Mouse (Mus musculus) lung, postnatal 4 days (tissue): ENCODE measurements at regions not wholly inside any gene's neighbourhood (a gene's known extent, or its start where the extent isn't known, plus 50 kb on each side); places are given as distances from the start of the nearest gene placed in this dataset.
"Not testable (repeated sequence)": the region's sequence is repeated elsewhere in the genome, so short reads cannot be mapped to it uniquely, and the experiment has no call there.

Experiments
- DNase-seq, 2 experiments: peaks; one replicate each; pipeline ENCODE4 v3.0.0; 2021

GRCm38 (mm10) chr15:16909396-16909795, 180.8 kb downstream of the Cdh9 start:
- no peak for DNase-seq

DNA sequence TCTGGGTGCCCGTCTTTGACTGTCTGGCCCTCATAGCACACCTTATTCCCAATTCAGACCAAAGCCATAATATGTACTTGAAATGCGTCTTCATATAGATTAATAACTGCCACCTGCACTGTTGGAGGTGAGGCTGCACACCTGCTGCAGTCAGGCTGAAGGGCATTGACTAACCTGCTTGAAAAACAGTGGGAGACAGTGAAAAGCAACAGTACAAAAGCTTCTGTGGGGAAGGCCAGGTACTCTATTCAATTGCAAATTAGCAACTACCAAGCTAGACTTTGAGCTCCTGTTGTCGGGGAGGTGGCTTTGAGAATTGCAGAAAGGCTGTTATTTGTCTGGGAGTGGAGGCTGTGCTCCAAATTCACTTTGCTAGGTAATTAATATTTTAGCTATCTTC, 181.4 kb downstream of the Cdh9 start:
- DNase-seq = not testable (repeated sequence)

DNA sequence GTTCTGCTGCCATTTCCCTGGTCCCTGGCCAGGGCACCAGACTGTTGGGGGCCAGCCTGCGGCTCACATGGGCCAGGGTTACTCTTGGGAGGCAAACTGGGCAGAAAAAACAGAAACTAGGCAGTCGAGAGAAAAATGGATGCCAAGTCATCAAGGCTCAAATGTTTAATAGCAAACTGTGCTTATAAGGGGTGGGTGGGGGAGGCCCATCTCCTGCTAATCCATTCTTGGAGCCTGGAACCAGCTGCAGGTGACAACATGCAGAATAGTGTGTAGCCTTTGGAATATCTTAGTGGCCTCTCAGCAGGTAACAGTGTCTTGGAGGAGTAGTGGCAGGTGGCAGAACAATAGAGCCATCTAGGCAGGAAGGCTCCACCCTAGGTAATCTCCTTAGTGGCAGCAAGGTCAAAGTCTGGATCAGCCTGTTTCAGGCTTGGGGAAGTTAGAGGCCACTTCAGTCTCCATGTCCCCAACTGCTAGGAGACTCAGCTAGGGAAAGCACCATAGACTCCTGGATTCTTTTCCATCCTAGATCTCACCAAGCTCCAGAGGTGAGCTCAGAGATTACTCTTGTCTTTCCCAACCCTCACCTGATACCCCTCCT, 186.5 kb downstream of the Cdh9 start:
- DNase-seq = no peak

- DNase-seq = no peak
Measured at GRCm38 (mm10) chr15:16923246-16923645, 194.7 kb downstream of the Cdh9 start.

GRCm38 (mm10) chr15:16933137-16933677, 204.7 kb downstream of the Cdh9 start:
- DNase-seq = no peak

DNA sequence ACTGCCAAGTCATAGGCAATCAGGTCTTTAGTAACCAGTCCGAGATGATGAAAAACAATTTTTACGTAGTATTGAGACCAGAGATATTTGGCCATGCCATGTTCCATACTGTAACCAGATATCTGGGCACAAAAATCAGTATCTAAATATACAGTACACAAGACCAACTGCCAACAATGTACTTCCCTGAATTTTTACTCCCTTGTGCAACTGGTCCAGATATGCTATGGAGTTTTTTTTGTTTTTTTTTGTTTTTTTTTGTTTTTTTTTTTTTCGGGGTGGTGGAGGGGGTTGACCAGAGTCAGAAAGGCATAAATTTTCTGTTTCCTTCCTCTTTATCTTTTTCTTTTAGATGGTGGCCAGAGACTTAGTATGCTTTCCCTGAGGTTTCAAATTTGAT, 205.9 kb downstream of the Cdh9 start:
- DNase-seq = no peak

GRCm38 (mm10) chr15:16975821-16976220, 247.3 kb downstream of the Cdh9 start:
- DNase-seq = not testable (repeated sequence)

- no peak for DNase-seq
Measured at GRCm38 (mm10) chr15:16990848-16991247, 262.3 kb downstream of the Cdh9 start.

DNA sequence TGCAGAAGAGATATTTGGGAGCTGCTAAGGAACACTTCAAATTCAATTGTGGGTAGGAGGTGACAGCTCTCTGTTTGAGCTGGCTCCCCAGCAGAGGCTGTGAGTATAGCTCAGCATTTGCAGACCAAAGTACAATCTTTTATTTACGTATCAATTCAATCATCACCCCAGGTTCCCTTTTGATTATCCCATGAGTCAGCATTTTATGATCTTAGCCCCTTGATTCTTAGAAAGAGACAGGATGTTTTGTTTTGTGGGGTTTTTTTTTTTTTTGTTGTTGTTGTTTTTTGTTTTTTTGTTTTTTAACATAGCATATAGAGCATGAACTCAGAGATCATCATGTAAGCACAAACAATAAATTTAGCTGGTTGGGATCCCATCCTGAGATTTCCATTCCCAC, 267.1 kb downstream of the Cdh9 start:
- no peak for DNase-seq

DNA sequence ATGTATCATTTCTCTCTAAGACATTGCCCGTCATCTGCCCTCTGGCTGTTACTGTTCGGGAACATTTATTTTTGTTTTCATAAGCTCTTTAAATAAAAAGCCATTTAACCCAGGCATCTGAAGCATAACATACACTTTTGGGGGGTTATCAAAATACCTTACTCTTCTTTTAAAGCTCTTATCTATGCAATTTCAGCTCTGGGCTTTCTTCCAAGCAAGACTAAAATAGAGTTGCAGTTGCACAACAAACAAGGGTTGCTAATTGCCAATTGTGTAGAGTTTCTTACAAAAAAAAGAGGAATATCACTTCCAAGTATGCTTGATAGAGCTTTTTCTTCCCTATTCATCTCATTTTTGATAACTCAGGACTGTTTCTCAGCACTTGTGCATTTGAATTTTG, 277.6 kb downstream of the Cdh9 start:
- DNase-seq = no peak

DNA sequence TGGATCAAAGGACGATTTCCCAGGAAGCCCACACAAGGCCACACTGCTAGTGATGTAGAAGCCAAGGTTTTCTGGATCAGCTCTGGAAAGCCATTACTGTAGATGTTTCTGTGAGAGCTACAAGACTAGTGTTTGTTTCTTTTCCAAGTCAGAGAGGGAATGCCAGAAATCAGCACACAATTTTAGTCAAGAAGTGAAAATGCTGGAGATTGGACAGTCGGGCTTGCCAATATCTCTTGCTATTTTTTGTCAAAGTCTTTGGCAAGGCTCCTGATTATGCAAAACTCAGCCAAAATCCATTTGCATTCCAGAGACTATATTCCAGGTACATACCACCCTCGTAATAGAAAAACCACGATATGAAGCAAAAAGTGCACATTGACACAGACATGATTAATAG, 279.3 kb downstream of the Cdh9 start:
- DNase-seq = no peak

- no peak for DNase-seq
Measured at GRCm38 (mm10) chr15:17048867-17049628, 320.5 kb downstream of the Cdh9 start.

GRCm38 (mm10) chr15:17069772-17070171, 341.2 kb downstream of the Cdh9 start:
- DNase-seq = no peak

DNA sequence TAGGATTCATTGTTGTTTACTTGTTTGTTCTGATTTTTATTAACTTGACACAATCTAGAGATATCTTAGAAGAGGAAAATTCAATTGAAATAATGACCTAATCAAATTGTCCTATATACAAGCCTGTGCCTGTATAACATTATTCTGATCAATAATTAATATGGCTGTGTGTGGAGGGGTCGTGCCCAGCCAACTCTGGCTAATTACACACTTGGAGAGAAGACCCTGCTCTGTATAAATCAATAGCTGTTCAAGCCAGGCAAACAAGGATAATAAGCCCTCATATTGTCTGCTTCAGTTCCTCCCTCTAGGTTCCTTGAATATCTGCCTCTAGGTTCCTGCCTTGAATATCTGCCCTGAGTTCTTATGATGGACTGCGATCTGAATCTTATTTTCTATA, 355.5 kb downstream of the Cdh9 start:
- no peak for DNase-seq

DNA sequence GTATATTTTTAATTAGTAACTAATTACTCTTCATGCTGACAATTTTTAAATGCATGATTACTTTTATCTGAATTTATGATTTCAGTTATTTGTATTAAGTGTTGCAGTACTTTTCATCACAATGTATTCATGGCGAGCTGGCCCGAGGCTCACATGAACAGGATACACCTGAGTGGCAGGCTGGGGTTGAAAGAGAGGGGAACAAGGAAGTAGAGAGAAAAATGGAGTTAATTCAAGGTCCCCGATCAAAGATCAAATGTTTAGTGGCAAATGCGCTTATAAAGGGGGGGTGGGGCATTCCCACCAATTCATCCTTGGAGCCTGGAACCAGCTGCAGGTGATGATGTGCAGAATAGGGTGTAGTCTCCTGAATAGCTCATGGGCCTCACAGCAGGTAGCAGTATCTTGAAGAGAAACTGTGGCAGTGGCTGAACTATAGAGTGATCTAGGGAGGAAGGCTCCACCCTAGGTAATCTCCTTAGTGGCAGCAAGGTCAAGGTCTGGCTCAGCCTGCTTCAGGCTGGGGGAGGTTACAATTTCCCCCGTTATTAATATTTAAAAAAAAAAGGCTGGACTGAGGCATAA, 360.2 kb downstream of the Cdh9 start:
- DNase-seq = no peak

DNA sequence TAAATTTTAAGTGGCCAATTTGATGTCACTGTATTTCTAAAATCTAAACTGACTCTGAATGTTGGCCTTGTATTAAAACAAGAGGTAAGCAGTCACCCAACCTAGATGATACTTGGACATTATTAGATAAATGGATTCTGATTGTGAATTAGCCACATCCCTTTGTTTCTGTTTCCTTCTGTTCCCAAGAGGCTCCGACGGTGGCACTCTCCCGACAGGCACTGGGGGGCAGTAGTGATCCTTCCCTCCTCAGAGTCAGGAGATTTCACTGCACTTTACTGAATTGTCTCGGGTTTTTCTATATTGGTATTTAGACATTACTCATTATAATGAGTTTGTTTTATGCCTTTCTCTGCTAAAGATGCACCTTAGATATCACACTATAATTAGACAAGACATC, 370.4 kb downstream of the Cdh9 start:
- peak in 1 of 2 experiments; percentile 6 for DNase-seq

- DNase-seq = no peak
Measured at GRCm38 (mm10) chr15:17101182-17101581, 372.6 kb downstream of the Cdh9 start.

DNA sequence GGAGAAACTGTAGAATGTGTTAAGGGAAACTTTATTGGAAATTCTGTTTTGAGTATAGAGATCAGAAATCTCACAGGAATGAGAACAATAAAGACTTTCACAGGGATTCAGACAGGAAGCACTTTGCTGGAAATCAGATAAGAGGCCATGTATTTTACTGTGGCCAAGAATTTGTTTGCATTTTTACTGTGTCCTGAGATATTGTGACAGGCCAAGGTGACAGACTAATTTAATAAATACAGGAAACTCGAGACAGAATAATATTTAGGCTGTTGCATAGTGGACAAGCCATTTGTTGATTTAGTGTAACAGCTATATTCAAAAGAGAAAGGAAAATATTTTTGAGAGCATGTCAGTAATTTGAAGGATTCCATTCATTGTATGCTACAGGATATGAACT, 407.2 kb downstream of the Cdh9 start:
- no peak for DNase-seq

DNA sequence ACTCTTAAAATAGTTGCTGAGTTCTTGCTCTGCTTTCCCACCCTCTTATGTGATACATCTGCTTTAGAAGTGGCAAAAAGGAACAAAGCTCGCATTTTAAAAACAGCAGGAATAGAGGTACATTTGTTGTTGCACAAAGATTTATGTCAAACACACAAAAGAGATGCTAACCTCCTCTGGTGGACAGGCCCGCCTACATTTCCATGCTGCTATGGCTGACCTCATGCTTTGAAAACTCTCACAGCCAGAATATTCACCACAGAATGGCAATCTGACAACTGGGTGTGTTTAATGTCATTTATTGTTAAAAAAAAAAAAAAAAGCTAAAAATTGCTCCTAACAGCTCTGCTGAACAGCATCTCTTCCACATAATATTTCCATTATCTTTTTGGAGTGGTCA, 451.6 kb downstream of the Cdh9 start:
- no peak for DNase-seq

DNA sequence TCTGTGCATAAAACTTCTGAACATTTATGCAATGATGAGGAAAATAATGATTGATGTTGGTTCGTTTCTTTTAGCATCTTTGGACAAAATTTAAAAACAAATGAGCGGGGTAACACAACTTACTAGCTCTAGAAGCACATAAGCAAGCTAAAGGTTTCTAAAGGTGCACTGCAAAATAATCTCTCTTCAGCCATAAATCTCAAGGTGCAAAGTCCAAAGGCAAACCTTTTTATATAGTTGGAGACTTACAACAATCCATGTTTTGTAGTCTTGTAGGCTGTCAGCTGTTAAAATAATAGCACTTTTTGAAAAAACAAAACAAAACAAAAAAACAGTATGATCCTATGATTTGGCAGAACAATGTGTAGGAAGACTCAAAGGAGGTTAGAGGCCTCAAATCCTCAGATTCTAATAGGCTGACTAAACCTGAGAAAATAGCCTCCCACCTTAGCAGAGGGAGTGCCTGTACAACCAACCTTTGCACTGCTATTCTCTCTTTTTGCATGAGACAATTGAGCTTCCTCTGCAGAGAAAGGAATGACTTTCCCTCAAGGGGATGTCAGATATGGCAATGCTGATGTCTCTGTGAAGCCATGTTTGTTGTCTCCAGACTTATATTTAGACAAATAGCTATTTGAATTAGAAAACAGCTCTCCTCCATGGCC, 452.9 kb downstream of the Cdh9 start:
- no peak for DNase-seq

GRCm38 (mm10) chr15:17195439-17195838, 466.9 kb downstream of the Cdh9 start:
- DNase-seq = no peak

- no peak for DNase-seq
Measured at GRCm38 (mm10) chr15:17204739-17205138, 476.2 kb downstream of the Cdh9 start.

GRCm38 (mm10) chr15:17245096-17245495, 516.5 kb downstream of the Cdh9 start:
- DNase-seq = no peak

DNA sequence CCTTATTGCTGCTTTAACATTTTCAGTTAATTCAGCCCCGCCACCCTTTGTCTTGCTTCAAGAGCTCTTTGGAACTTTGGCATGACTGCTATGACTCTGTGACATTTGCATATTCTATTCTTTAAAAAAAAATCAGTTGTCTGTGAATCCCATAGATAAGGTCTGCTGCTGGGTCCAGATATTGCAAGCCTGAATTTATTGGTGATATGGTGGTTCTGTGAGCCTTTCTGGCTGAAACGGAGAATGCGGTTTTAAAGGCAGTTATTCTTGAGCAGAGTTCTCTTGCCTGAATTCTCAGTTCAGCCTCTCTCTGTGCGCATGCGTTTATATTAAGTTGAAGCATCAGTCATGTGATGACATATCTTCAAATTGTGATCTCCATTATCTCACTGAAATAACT, 560.7 kb downstream of the Cdh9 start:
- DNase-seq = no peak
